Mouse (Mus musculus) myocyte (in vitro differentiated cells): ENCODE data around the gene Shd.

Experiments
- MYOD1 ChIP-seq, 3 experiments: IDR thresholded peaks; one replicate each; pipeline ENCODE4 v1.6.1; 2011; ENCODE audit warnings: control low read depth in 2 of 3, low read depth in 2 of 3, mild to moderate bottlenecking in 2 of 3, moderate library complexity in 1 of 3; ENCODE audit not compliant: insufficient read length in 2 of 3, control insufficient read depth in 1 of 3
- MYOG ChIP-seq, 3 experiments: IDR thresholded peaks; one replicate each; pipeline ENCODE4 v1.6.1; 2011; ENCODE audit warnings: control low read depth in 2 of 3, low read depth in 2 of 3, mild to moderate bottlenecking in 2 of 3; ENCODE audit not compliant: insufficient read length in 2 of 3, control insufficient read depth in 1 of 3, insufficient read depth in 1 of 3
- POLR2A ChIP-seq: IDR thresholded peaks from one replicate; pipeline ENCODE4 v1.6.1; 2011; ENCODE audit warnings: low read depth, mild to moderate bottlenecking, control low read depth, moderate library complexity; ENCODE audit not compliant: insufficient read length
- TCF12 ChIP-seq: IDR thresholded peaks from one replicate; pipeline ENCODE4 v1.6.1; 2011; ENCODE audit warnings: mild to moderate bottlenecking, control low read depth; ENCODE audit not compliant: poor library complexity, insufficient read depth, severe bottlenecking

GRCm38 (mm10) chr17:55971453-55971852 is 1.2 kb downstream of the Shd start:
- TF ChIP-seq POLR2A (no peak), MYOD1 (IDR thresholded peaks at IDR 0.05; ENCODE audit: control insufficient read depth in 1 of 3, insufficient read length in 2 of 3, low read depth in 2 of 3) (no peak), TCF12 (no peak), MYOG (IDR thresholded peaks at IDR 0.05; ENCODE audit: control insufficient read depth in 1 of 3, insufficient read depth in 1 of 3, insufficient read length in 2 of 3, low read depth in 2 of 3) (no peak)
